24 mouse cellular contexts compared by ENCODE assay signal in genomic region chr14:43793811-43794210, GRCm38 (mm10). TPM values are rescaled to one million over a fixed set of nuclear protein-coding genes. Genes with fewer than 3 reads are reported as not detected.
DNase-seq lines count a peak whose midpoint lies in the region; ATAC-seq and TF ChIP-seq lines count a peak whose summit lies in the region.
"Not testable (repeated sequence)": the region's sequence is repeated elsewhere in the genome, so short reads cannot be mapped to it uniquely, and the experiment has no call there.
"Had no signal": no experiment of that assay in that cellular context is flagged by ENCODE, and none has a peak within 500 bp of the region (broad histone marks: within the 10 kb centered on the region; RNA-seq: fewer than 3 reads in every experiment).

No protein-coding gene starts in this region.

- H3K27ac ChIP-seq in liver, adult 2 months (replicated peaks; ENCODE audit: insufficient read depth, low read depth, low read length); liver, postnatal 0 days (ENCODE audit: low read depth): not testable (repeated sequence)

- H3K27me3 ChIP-seq in liver, adult 2 months (ENCODE audit: control insufficient read depth, insufficient read depth, low read length); liver, postnatal 0 days (ENCODE audit: insufficient read depth, low read length): not testable (repeated sequence)

- H3K9me3 ChIP-seq in liver, postnatal 0 days (ENCODE audit: low read length), result not testable (repeated sequence)

- not testable (repeated sequence) for H3K4me2 ChIP-seq in liver, postnatal 0 days (ENCODE audit: low read depth, low read length)

- TF ChIP-seq CTCF in liver, adult 2 months (IDR thresholded peaks at IDR 0.05; ENCODE audit: low read depth, low read length); liver, postnatal 0 days (IDR thresholded peaks at IDR 0.05; ENCODE audit: low read depth): not testable (repeated sequence)

- not testable (repeated sequence) for H3K79me2 ChIP-seq in liver, adult 2 months (ENCODE audit: control insufficient read depth, insufficient read depth, low read length)

- H3K9ac ChIP-seq in liver, adult 2 months (ENCODE audit: low read depth, low read length); liver, postnatal 0 days (replicated peaks): not testable (repeated sequence)

- WGBS in liver, adult 2 months, result 32% methylated on average over 5 of the region's 5 CpGs
- 51% methylated on average over 5 of the region's 5 CpGs for WGBS in liver, postnatal 0 days (ENCODE audit: insufficient replicate concordance)

- not testable (repeated sequence) for ATAC-seq in liver, postnatal 0 days

- TF ChIP-seq EP300 in liver, postnatal 0 days (IDR thresholded peaks at IDR 0.05; ENCODE audit: low read depth), result not testable (repeated sequence)

- not testable (repeated sequence) for H3K4me1 ChIP-seq in liver, adult 2 months (ENCODE audit: control insufficient read depth, insufficient read depth, low read length); liver, postnatal 0 days (ENCODE audit: insufficient read depth)

- not testable (repeated sequence) for H3K4me3 ChIP-seq in liver, adult 2 months (ENCODE audit: insufficient read depth, low read depth, low read length); liver, postnatal 0 days (ENCODE audit: low read depth, low read length)

- peak; percentile 24 for DNase-seq in 3T3-L1 (ENCODE audit: low read depth, low spot score)
- peak; percentile 18 for DNase-seq in adrenal gland, postnatal 10 days
- DNase-seq in kidney, postnatal 10 days, result peak; percentile 5
- DNase-seq in kidney, postnatal 25 days, result peak; percentile 2 to 24
- peak; percentile 56 for DNase-seq in liver, adult 2 months (ENCODE audit: extremely low read depth, low read depth, low spot score)
- peak; percentile 14 for DNase-seq in liver, postnatal 0 days
- DNase-seq in yolk sac, embryonic 10.5 days (ENCODE audit: low spot score), result peak; percentile 60

- TF ChIP-seq POLR2A in liver, adult 2 months (IDR thresholded peaks at IDR 0.05; ENCODE audit: extremely low read depth, insufficient read depth, low read length), result not testable (repeated sequence)

- not testable (repeated sequence) for H3K36me3 ChIP-seq in liver, adult 2 months (ENCODE audit: control insufficient read depth, insufficient read depth, low read length); liver, postnatal 0 days (replicated peaks; ENCODE audit: insufficient read depth, low read length)

RNA-seq across cellular contexts. Expression of gene Gm8180, which starts 9.3 kb away (rescaled TPM):
- total RNA-seq in adrenal gland, postnatal 10 days (2021), result not detected
- not detected in 2 replicates for total RNA-seq in liver, adult 2 months (2014; rRNA removed)
- polyA plus RNA-seq in liver, adult 2 months (2012; rRNA removed), result not detected in 2 replicates
- not detected in 2 replicates for polyA plus RNA-seq in liver, postnatal 0 days (2015; fragmentation: Nextera tagmentation; extraction: Ambion mirVana)
- total RNA-seq: adrenal gland, adult 18-20 months; adrenal gland, adult 2 months; adrenal gland, adult 8-10 months; adrenal gland, postnatal 14 days; adrenal gland, postnatal 25 days; adrenal gland, postnatal 36 days; adrenal gland, postnatal 4 days; CH12.LX; ES-E14; G1E; MEL had no signal
- polyA plus RNA-seq: activated CD4-positive, CD25-positive, alpha-beta regulatory T cell, adult 4 months; adrenal gland, adult 2 months; brain, embryonic 14.5 days; C2C12; CD4-positive, CD25-positive, alpha-beta regulatory T cell, adult 4 months; cerebellum, adult 2 months; G1E; Patski had no signal

RNA-seq across cellular contexts. Expression of gene Gm6526, which starts 46.1 kb away (rescaled TPM):
- not detected for total RNA-seq in adrenal gland, postnatal 10 days (2021)
- total RNA-seq in liver, adult 2 months (2014; rRNA removed), result not detected in 2 replicates
- not detected in 2 replicates for polyA plus RNA-seq in liver, adult 2 months (2012; rRNA removed)
- not detected in 2 replicates for polyA plus RNA-seq in liver, postnatal 0 days (2015; fragmentation: Nextera tagmentation; extraction: Ambion mirVana)
- total RNA-seq: adrenal gland, adult 18-20 months; adrenal gland, adult 2 months; adrenal gland, adult 8-10 months; adrenal gland, postnatal 14 days; adrenal gland, postnatal 25 days; adrenal gland, postnatal 36 days; adrenal gland, postnatal 4 days; ES-E14 had no signal
- polyA plus RNA-seq: activated CD4-positive, CD25-positive, alpha-beta regulatory T cell, adult 4 months; adrenal gland, adult 2 months; brain, embryonic 14.5 days; CD4-positive, CD25-positive, alpha-beta regulatory T cell, adult 4 months; cerebellum, adult 2 months; G1E; Patski had no signal

Comparison
In these comparisons a context has a peak if more than half of its experiments do, and no peak if none do; other contexts are left out.
1. DNase-seq: peak in every context shown above with its lines; median percentile 60 in yolk sac, embryonic 10.5 days; 56 in liver, adult 2 months; 24 in 3T3-L1; 18 in adrenal gland, postnatal 10 days; 14 in liver, postnatal 0 days; 13 in kidney, postnatal 25 days; 5 in kidney, postnatal 10 days.